Mouse (Mus musculus) megakaryocyte-erythroid progenitor cell, adult 5 weeks (primary cell): ENCODE data around the gene Srebf1. TPM values are rescaled to one million over a fixed set of nuclear protein-coding genes. Genes with fewer than 3 reads are reported as not detected.

Source experiments
- polyA plus RNA-seq: library from polyadenylated mRNA; stranded (reverse); fragments of >175 nt; gene quantifications from 2 replicates; pipeline ENCODE4 v1.2.3, GENCODE M21; 2012

Srebf1 gene
- polyA plus RNA-seq: 203 and 224 TPM in 2 replicates

GRCm38 (mm10) chr11:60222469-60223236, at the start of gene Srebf1:
Gene Srebf1 (minus strand): TSS chr11:60222581.

Other genes with a start within 250 kb of the Srebf1 start
- gene Pemt, start 176.1 kb downstream of the Srebf1 start, polyA plus RNA-seq: 13.1 and 15.7 TPM in 2 replicates
- gene Rai1, start 117.6 kb downstream of the Srebf1 start, polyA plus RNA-seq: 90.5 and 117 TPM in 2 replicates
- 12.9 and 17.8 TPM in 2 replicates for gene Tom1l2, start 130.3 kb upstream of the Srebf1 start, polyA plus RNA-seq
- 0.08 TPM in 1 of 2 replicates, not detected in the other for gene Drc3, start 130.7 kb upstream of the Srebf1 start, polyA plus RNA-seq
- 14.3 and 14.7 TPM in 2 replicates for gene Gid4, start 194.6 kb upstream of the Srebf1 start, polyA plus RNA-seq
- gene Atpaf2, start 195.9 kb upstream of the Srebf1 start, polyA plus RNA-seq: 59.6 and 67.7 TPM in 2 replicates
- gene Drg2, start 232.0 kb upstream of the Srebf1 start, polyA plus RNA-seq: 44.6 and 49.2 TPM in 2 replicates
- gene Myo15, start 246.8 kb upstream of the Srebf1 start, polyA plus RNA-seq: 0.04 and 0.05 TPM in 2 replicates